Mouse (Mus musculus): ENCODE results near the gene Lpcat3. TPM values are rescaled to one million over a fixed set of nuclear protein-coding genes. Genes with fewer than 3 reads are reported as not detected.
"Not testable (repeated sequence)": the region's sequence is repeated elsewhere in the genome, so short reads cannot be mapped to it uniquely, and the experiment has no call there.

Lpcat3 gene
- polyA plus RNA-seq, 1 experiment from 2014 or later, result 53.7 TPM

DNA sequence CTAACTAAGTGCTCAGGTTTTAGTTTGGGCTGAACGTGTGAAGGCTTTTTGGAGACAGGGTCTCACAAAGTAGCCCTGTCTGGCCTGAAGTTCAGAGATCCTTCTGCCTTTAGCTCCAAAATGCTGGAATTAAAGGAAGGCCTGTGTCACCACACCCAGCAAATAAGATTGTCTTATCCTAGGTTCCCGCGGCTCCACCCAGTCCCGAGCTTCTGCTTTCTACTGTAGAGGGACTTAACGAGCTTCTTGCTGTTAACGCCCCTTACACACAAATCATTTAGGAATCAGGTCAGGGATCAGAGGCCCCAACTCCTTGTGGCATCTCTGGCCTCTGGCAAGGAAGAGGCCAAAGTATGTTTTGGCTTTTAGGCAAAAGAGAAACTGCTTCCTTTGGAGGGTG lies 9.3 kb downstream of the Lpcat3 start:
- ATAC-seq, result no peak
- no peaks in the 10 kb centered on the region for H3K27me3 ChIP-seq (replicated peaks; ENCODE audit: control insufficient read depth, insufficient read depth, low read length)
- H3K27ac ChIP-seq (ENCODE audit: low read depth, low read length), result no peak overlapping the region
- WGBS, result 82% methylated on average over 6 of the region's 6 CpGs
- no peak overlapping the region for H3K9ac ChIP-seq (ENCODE audit: low read depth, low read length)
- H3K9me3 ChIP-seq (ENCODE audit: control insufficient read depth, low read length), result no peaks in the 10 kb centered on the region
- H3K4me1 ChIP-seq (ENCODE audit: control insufficient read depth, insufficient read depth, low read depth, low read length), result no peaks in the 10 kb centered on the region
- no peak overlapping the region for H3K4me3 ChIP-seq (ENCODE audit: low read length)
- no peaks in the 10 kb centered on the region for H3K36me3 ChIP-seq (ENCODE audit: control insufficient read depth, insufficient read depth, low read length)
- H3K4me2 ChIP-seq (ENCODE audit: low read length), result no peak overlapping the region

DNA sequence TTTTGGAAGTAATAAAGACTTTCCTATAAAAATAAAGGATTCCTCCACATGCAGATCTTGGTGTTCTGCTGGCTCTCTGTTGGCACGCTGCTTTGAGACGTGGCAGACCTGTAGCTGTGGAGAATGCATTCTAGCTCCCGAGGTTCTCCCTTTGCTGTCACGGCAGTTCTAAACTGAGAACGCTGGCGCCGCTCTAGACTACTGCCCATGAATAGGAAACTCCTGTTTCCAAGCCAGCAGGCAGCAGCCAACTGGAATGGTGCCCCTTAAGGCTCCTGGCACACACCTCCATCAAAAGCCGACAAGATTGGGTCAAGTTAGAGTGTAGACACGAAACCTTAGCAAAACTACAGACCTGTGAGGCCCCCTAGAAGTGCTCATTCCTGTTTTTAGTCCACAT lies 10.8 kb downstream of the Lpcat3 start:
- H3K27me3 ChIP-seq (replicated peaks; ENCODE audit: control insufficient read depth, insufficient read depth, low read length), result no peaks in the 10 kb centered on the region
- no peak overlapping the region for H3K27ac ChIP-seq (ENCODE audit: low read depth, low read length)
- ATAC-seq, result no peak
- H3K9ac ChIP-seq (ENCODE audit: low read depth, low read length), result no peak overlapping the region
- no peak overlapping the region for H3K4me2 ChIP-seq (ENCODE audit: low read length)
- no peak overlapping the region for H3K4me3 ChIP-seq (ENCODE audit: low read length)
- WGBS, result 81% methylated on average over 9 of the region's 9 CpGs
- no peaks in the 10 kb centered on the region for H3K4me1 ChIP-seq (ENCODE audit: control insufficient read depth, insufficient read depth, low read depth, low read length)
- H3K36me3 ChIP-seq (ENCODE audit: control insufficient read depth, insufficient read depth, low read length), result no peaks in the 10 kb centered on the region
- no peaks in the 10 kb centered on the region for H3K9me3 ChIP-seq (ENCODE audit: control insufficient read depth, low read length)

DNA sequence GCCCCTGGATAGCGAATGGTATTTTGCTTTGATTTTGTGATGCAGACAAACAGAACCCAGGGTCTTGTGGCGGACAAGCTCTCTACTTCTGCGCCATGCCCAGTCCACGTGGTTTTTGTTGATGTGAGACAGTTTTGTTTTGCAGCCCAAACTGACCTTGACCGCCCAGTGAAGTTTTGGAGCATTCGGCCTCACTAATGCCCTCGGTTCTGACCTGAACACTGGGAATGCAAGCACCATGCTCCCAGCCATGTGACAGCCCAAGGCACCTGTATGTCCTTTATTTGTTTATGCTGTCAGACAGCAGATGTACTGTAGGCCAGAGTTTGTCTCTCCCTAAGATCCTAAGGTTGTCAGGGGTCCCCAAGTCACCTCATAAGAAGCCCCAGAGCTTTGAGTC lies 11.8 kb downstream of the Lpcat3 start:
- Histone ChIP-seq H3K9me3 (ENCODE audit: control insufficient read depth, low read length) (no peaks in the 10 kb centered on the region), H3K4me1 (ENCODE audit: control insufficient read depth, insufficient read depth, low read depth, low read length) (no peaks in the 10 kb centered on the region), H3K27ac (ENCODE audit: low read depth, low read length) (no peak overlapping the region), H3K4me2 (ENCODE audit: low read length) (no peak overlapping the region), H3K4me3 (ENCODE audit: low read length) (no peak overlapping the region), H3K36me3 (ENCODE audit: control insufficient read depth, insufficient read depth, low read length) (no peaks in the 10 kb centered on the region), H3K27me3 (replicated peaks; ENCODE audit: control insufficient read depth, insufficient read depth, low read length) (no peaks in the 10 kb centered on the region), H3K9ac (ENCODE audit: low read depth, low read length) (no peak overlapping the region)
- 99% methylated on average over 7 of the region's 7 CpGs for WGBS
- ATAC-seq, result no peak

DNA sequence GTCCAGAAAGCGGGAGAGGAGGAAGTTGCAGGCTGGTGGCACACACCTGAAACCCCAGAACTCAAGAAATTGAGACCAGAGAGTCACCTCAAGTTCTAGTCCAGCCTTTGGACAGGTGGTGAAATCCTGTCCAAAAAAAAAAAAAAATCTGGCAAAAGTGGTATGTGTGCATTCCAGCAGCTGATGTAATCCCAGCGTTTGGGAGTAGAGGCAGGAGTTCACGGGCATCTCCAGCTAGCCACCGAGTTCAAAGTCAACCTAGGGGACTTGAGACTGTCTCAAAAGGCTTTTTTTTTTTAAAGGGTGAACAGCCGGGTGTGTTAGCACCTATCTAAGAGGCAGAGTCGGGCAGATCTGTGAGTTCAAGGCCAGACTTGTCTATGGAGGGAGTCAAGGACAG lies 13.3 kb downstream of the Lpcat3 start:
- ATAC-seq, result no peak
- H3K36me3 ChIP-seq (ENCODE audit: control insufficient read depth, insufficient read depth, low read length), result no peaks in the 10 kb centered on the region
- H3K27me3 ChIP-seq (replicated peaks; ENCODE audit: control insufficient read depth, insufficient read depth, low read length), result no peaks in the 10 kb centered on the region
- no peaks in the 10 kb centered on the region for H3K9me3 ChIP-seq (ENCODE audit: control insufficient read depth, low read length)
- 85% methylated on average over 6 of the region's 6 CpGs for WGBS
- no peak overlapping the region for H3K4me3 ChIP-seq (ENCODE audit: low read length)
- no peak overlapping the region for H3K4me2 ChIP-seq (ENCODE audit: low read length)
- no peaks in the 10 kb centered on the region for H3K4me1 ChIP-seq (ENCODE audit: control insufficient read depth, insufficient read depth, low read depth, low read length)
- no peak overlapping the region for H3K27ac ChIP-seq (ENCODE audit: low read depth, low read length)
- no peak overlapping the region for H3K9ac ChIP-seq (ENCODE audit: low read depth, low read length)

DNA sequence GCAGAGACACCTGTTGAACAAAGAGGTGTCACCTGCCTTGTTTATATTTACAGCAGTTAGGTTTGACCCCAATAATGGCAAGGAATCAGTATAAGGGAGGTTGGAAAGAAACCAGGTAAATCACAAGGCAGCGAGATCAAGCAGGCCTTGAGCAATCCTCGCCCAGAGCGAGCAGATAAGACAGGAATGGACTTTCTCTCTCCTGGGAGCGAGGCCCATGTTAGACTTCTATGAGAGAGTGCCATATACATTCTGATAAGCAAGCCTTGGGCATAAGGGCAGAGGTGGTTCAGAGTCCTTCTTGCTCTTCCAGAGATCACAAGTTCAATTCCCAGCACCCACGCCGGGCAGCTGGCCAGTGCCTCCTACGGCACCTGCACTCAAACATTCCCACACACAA lies 15.9 kb downstream of the Lpcat3 start:
- Histone ChIP-seq H3K4me1 (ENCODE audit: control insufficient read depth, insufficient read depth, low read depth, low read length) (no peaks in the 10 kb centered on the region), H3K4me3 (ENCODE audit: low read length) (no peak overlapping the region), H3K36me3 (ENCODE audit: control insufficient read depth, insufficient read depth, low read length) (no peaks in the 10 kb centered on the region), H3K27me3 (replicated peaks; ENCODE audit: control insufficient read depth, insufficient read depth, low read length) (no peaks in the 10 kb centered on the region), H3K4me2 (ENCODE audit: low read length) (no peak overlapping the region), H3K27ac (ENCODE audit: low read depth, low read length) (no peak overlapping the region), H3K9ac (ENCODE audit: low read depth, low read length) (no peak overlapping the region), H3K9me3 (ENCODE audit: control insufficient read depth, low read length) (no peaks in the 10 kb centered on the region)
- 95% methylated on average over 7 of the region's 7 CpGs for WGBS
- ATAC-seq, result no peak

DNA sequence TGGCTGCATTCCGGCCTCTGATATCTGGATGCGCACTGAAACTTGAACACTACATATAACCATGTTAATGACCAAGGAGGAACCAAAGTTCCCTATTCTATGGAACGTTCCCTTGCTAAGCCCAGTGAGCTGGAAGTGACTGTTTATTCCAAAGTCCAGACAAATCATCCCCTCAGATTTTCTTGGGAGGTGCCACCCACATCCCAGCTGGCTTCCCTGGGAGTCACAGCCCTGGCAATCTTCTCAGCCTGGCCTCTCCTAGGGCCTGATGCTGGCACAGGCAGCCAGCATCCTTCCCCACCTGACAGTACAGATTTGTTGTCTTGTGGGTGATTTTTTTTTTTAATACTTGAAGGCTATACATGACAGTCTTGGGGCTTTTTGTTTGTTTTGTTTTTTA lies 16.7 kb downstream of the Lpcat3 start:
- H3K4me1 ChIP-seq (ENCODE audit: control insufficient read depth, insufficient read depth, low read depth, low read length), result no peaks in the 10 kb centered on the region
- H3K27ac ChIP-seq (ENCODE audit: low read depth, low read length), result no peak overlapping the region
- ATAC-seq, result no peak
- no peaks in the 10 kb centered on the region for H3K27me3 ChIP-seq (replicated peaks; ENCODE audit: control insufficient read depth, insufficient read depth, low read length)
- no peaks in the 10 kb centered on the region for H3K9me3 ChIP-seq (ENCODE audit: control insufficient read depth, low read length)
- no peak overlapping the region for H3K9ac ChIP-seq (ENCODE audit: low read depth, low read length)
- H3K36me3 ChIP-seq (ENCODE audit: control insufficient read depth, insufficient read depth, low read length), result no peaks in the 10 kb centered on the region
- H3K4me2 ChIP-seq (ENCODE audit: low read length), result no peak overlapping the region
- WGBS, result 96% methylated on average over 3 of the region's 3 CpGs
- H3K4me3 ChIP-seq (ENCODE audit: low read length), result no peak overlapping the region

DNA sequence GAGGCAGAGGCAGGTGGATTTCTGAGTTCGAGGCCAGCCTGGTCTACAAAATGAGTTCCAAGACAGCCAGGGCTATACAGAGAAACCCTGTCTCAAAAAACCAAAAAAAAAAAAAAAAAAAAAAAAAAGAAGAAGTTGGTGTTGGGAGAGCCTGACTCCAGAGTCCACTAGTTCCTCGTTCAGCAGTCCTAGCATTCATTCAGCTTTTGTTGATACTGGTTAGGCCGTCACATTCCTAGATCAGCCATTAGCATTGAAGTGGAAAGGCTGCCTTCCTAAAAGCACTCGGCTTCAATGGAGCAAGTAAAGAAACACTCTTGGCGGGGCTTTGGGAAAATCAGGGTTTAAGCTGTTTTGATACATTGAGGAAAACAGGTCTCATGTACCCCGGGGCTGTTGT lies 19.5 kb downstream of the Lpcat3 start:
- not testable (repeated sequence) for H3K9ac ChIP-seq (ENCODE audit: low read depth, low read length); H3K27ac ChIP-seq (ENCODE audit: low read depth, low read length); H3K4me2 ChIP-seq (ENCODE audit: low read length); ATAC-seq; H3K4me3 ChIP-seq (ENCODE audit: low read length); H3K36me3 ChIP-seq (ENCODE audit: control insufficient read depth, insufficient read depth, low read length); H3K27me3 ChIP-seq (replicated peaks; ENCODE audit: control insufficient read depth, insufficient read depth, low read length); H3K9me3 ChIP-seq (ENCODE audit: control insufficient read depth, low read length); H3K4me1 ChIP-seq (ENCODE audit: control insufficient read depth, insufficient read depth, low read depth, low read length)
- WGBS, result 54% methylated on average over 6 of the region's 6 CpGs

DNA sequence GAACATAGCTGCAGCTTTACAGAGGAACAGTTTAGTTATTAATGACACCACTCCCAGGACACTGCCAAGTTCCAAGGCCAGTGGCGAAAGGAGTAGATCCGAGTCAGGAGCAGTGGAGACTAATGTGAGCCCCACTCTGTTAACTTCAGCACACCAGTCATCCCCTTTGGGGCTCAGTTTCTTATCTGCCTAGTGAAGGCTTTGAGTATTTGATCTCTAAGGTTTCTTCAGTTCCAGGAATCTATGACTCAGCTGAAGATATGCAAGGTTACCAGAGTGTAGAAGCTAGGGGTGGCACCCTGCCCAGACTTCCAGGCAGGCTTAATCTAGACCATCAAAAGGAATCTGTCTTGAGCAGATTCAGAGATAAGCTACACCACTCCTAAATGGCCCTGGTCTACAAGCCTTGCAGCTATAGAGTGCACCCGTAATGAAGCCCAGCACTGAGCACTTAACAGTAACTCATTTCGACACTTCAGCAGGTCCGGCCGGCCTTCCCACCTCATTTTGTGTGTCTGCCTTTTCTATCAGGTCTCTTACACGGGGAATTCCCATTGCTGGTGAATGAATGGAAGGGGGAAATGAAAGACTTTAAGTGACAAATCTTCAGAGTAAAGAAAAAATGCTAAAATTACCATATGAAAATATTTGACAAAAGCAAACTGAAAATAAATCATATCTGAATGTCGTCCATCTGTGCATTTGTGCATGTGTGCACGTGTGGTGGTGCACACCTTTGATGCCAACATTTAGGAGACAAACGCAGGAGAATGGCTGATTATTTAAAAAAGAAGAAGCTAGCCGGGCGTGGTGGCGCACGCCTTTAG lies 21.0 kb downstream of the Lpcat3 start:
- WGBS, result 88% methylated on average over 14 of the region's 14 CpGs

DNA sequence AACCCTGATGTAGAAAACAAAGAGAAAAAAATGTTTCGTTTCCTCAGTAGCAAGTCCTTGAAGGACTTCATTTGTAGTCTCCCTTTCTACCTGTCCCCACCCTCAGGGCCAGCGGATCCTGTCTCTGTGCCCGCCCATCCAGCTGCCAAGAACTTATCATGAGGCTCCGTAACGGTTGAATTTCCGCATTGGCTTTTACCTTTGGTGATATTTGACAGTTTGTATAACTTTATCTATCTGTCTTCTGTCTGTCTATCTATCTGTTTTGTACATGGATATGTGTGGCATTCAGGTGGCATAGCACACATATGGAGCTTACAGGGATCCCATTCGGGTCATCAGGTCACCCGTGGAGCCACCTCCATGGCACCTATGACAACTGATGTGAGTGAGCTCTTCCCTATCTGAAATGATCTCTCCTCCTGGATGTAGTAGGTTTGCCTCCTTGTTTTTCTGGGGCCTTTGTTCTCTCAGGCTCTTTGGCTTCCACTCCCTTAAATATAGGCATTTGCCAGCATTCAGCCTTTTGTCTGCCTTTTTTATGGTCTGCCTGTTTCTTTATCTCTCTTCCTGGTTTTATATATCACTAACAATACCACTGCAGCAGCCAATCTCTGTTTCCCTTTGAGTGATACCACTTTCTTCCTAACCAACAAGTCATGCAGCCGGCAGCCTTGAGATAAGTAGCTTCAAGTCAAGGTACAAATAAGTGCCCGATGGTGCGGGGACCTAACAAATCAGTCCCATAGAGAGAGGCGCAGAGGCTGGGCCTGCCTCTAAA lies 23.0 kb downstream of the Lpcat3 start:
- H3K9ac ChIP-seq (ENCODE audit: low read depth, low read length), result no peak overlapping the region
- H3K4me1 ChIP-seq (ENCODE audit: control insufficient read depth, insufficient read depth, low read depth, low read length), result no peaks in the 10 kb centered on the region
- no peaks in the 10 kb centered on the region for H3K27me3 ChIP-seq (replicated peaks; ENCODE audit: control insufficient read depth, insufficient read depth, low read length)
- no peak overlapping the region for H3K27ac ChIP-seq (ENCODE audit: low read depth, low read length)
- no peak for ATAC-seq
- no peaks in the 10 kb centered on the region for H3K36me3 ChIP-seq (ENCODE audit: control insufficient read depth, insufficient read depth, low read length)
- no peak overlapping the region for H3K4me3 ChIP-seq (ENCODE audit: low read length)
- no peak overlapping the region for H3K4me2 ChIP-seq (ENCODE audit: low read length)
- H3K9me3 ChIP-seq (ENCODE audit: control insufficient read depth, low read length), result no peaks in the 10 kb centered on the region
- WGBS, result 87% methylated on average over 12 of the region's 12 CpGs

More for the DNA sequence above, 21.0 kb downstream of the Lpcat3 start:
- Histone ChIP-seq H3K27me3 (replicated peaks; ENCODE audit: control insufficient read depth, insufficient read depth, low read length) (no peaks in the 10 kb centered on the region), H3K9ac (ENCODE audit: low read depth, low read length) (no peak overlapping the region), H3K27ac (ENCODE audit: low read depth, low read length) (no peak overlapping the region), H3K4me1 (ENCODE audit: control insufficient read depth, insufficient read depth, low read depth, low read length) (no peaks in the 10 kb centered on the region), H3K4me2 (ENCODE audit: low read length) (no peak overlapping the region), H3K4me3 (ENCODE audit: low read length) (no peak overlapping the region), H3K36me3 (ENCODE audit: control insufficient read depth, insufficient read depth, low read length) (no peaks in the 10 kb centered on the region), H3K9me3 (ENCODE audit: control insufficient read depth, low read length) (no peaks in the 10 kb centered on the region)
- ATAC-seq, result no peak

All from hindbrain, embryonic 16.5 days (tissue).